Mouse (Mus musculus) hindbrain, embryonic 14.5 days (tissue): Measurements from ENCODE around the gene Ddx10. TPM values are rescaled to one million over a fixed set of nuclear protein-coding genes. Genes with fewer than 3 reads are reported as not detected.
A peak's percentile ranks its signal among the peaks of the same experiment; 100 is the strongest.

Source experiments
- ATAC-seq: fragments of 200-750 bp; cut with Nextera tagmentation; 2 replicates; pipeline ENCODE4 v1.8.0; 2017; ENCODE audit warnings: moderate number of reproducible peaks, mild to moderate bottlenecking, moderate TSS enrichment, moderate library complexity; ENCODE audit not compliant: low FRiP score
- DNase-seq: peaks from one replicate; pipeline ENCODE4 v3.0.0-alpha.2; 2015; ENCODE audit warnings: low spot score
- H3K27ac ChIP-seq: fragments of 300-500 bp; sonication (generic); 2 replicates; pipeline ENCODE4 v1.5.1; 2014; ENCODE audit warnings: mild to moderate bottlenecking, moderate library complexity
- H3K27me3 ChIP-seq: fragments of 300-500 bp; sonication (generic); 2 replicates; pipeline ENCODE4 v1.6.1; 2014; ENCODE audit warnings: mild to moderate bottlenecking, low read length, mixed read lengths; ENCODE audit not compliant: control insufficient read depth, insufficient read depth
- H3K36me3 ChIP-seq: fragments of 300-500 bp; sonication (generic); replicated peaks from 2 replicates; pipeline ENCODE4 v1.6.1; 2014; ENCODE audit not compliant: control insufficient read depth, insufficient read depth
- H3K4me1 ChIP-seq: fragments of 300-500 bp; sonication (generic); replicated peaks from 2 replicates; pipeline ENCODE4 v1.6.1; 2014; ENCODE audit warnings: antibody characterized with exemption, low read length, mixed read lengths; ENCODE audit not compliant: control insufficient read depth, insufficient read depth
- H3K4me2 ChIP-seq: fragments of 300-500 bp; sonication (generic); replicated peaks from 2 replicates; pipeline ENCODE4 v1.6.1; 2014; ENCODE audit warnings: mild to moderate bottlenecking, moderate library complexity
- H3K4me3 ChIP-seq: fragments of 300-500 bp; sonication (generic); replicated peaks from 2 replicates; pipeline ENCODE4 v1.5.1; 2014; ENCODE audit warnings: mild to moderate bottlenecking, low read length
- H3K9ac ChIP-seq: fragments of 300-500 bp; sonication (generic); 2 replicates; pipeline ENCODE4 v1.6.1; 2014
- H3K9me3 ChIP-seq: fragments of 300-500 bp; sonication (generic); 2 replicates; pipeline ENCODE4 v1.6.1; 2016; ENCODE audit warnings: low read length; ENCODE audit not compliant: control insufficient read depth
- WGBS: fragments of 180-500 bp; shearing (Covaris S2); extraction: QIAGEN DNeasy Blood & Tissue Kit; methylation state at CpG from one replicate; pipeline ENCODE4 v1.1.7; 2014; 5-methylcytosine and 5-hydroxymethylcytosine counted together
- polyA plus RNA-seq: library from polyadenylated mRNA; unstranded; fragments of >200 nt; fragmentation: Nextera tagmentation; extraction: Ambion mirVana; gene quantifications from 2 replicates; pipeline ENCODE4 v1.2.1, GENCODE M21; 2014

The Ddx10 gene
- polyA plus RNA-seq, 1 experiment from 2014 or later: 25.1 TPM

DNA sequence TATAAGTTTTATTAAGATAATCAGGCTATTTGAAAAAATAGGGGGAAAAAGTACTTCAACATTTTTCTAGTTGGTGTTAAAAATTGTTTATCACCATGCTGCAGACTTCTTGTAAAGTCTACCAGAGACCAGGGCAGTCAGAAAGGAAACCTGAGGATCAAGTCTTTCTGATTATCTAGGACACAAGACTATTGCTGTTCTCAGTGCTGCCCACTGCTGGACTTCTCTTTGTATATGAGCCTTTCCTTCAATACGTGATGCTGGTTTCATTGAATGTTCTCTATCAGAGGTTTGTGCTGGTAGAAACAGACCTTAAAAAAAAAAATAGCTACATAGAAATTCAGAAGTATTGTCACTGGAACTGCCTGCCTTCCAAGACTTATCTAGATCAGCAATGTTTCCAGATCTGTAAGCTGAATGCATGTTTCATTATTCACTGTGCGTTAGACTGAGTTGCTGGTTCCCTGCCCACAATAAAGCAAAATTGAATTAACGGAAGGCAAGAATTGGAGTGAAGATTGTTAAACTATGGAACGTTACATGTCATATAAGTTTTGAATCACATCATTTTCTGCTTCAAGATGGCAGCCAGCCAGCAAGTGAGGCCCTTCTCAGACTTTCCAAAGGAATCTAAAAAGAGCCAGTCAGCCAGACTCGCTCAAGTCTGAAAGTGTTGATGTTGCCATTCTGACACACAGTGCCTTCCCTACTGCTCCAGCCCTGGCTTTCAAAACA, 21.0 kb upstream of the Ddx10 start:
- H3K4me3 ChIP-seq: no peak overlapping the region
- H3K4me2 ChIP-seq: no peak overlapping the region
- 80% methylated on average over 5 of the region's 5 CpGs for WGBS
- no peaks in the 10 kb centered on the region for H3K36me3 ChIP-seq
- no peaks in the 10 kb centered on the region for H3K4me1 ChIP-seq
- ATAC-seq: no peak
- no peaks in the 10 kb centered on the region for H3K27me3 ChIP-seq
- H3K27ac ChIP-seq: no peak overlapping the region
- H3K9me3 ChIP-seq: no peaks in the 10 kb centered on the region
- DNase-seq: peak; percentile 44
- H3K9ac ChIP-seq: no peak overlapping the region

DNA sequence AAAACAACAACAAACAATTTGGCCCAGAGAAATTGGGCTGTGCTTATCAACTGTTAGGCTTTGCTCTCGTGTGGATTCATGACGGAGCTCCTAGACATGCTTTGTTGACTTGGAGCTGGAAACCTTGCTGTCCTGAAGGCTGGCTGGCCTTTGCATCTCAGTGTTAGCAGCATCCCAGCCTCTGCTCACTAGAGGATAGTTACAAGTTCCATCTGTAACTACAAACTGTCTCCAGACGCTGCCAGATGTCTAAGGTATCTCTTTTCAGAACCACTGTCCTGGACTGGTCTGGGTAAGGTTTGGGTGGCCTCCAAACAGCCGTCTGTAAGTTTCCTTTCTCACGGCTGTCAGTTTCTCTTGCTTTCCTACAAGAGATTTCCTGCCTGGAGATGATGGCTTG, 20.2 kb upstream of the Ddx10 start:
- Histone ChIP-seq H3K4me2 (no peak overlapping the region), H3K4me3 (no peak overlapping the region)

DNA sequence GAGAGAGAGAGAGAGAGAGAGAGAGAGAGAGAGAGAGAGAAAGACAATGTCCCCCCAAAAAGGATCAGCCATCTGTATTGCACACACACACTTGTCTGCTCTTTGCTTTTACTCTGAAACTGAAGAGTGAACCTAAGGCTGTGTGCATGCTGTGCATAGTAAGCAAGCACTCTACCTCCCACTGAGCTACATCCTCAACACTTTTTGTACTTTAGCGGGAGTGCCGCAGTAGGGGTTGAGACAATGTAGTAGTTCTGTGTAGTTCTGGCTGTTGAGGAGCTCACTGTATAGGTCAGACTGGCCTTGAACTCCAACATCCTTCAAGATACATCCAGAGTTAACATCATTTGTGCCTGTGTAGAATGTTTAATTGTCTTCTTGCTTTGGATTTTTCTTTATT, 17.7 kb upstream of the Ddx10 start:
- Histone ChIP-seq H3K27ac (no peak overlapping the region), H3K9ac (no peak overlapping the region), H3K4me2 (no peak overlapping the region), H3K36me3 (no peaks in the 10 kb centered on the region), H3K9me3 (no peaks in the 10 kb centered on the region), H3K4me1 (no peaks in the 10 kb centered on the region), H3K4me3 (no peak overlapping the region), H3K27me3 (no peaks in the 10 kb centered on the region)
- DNase-seq (no peak), ATAC-seq (no peak)
- 53% methylated on average over 2 of the region's 2 CpGs for WGBS

More for the DNA sequence above, 20.2 kb upstream of the Ddx10 start:
- DNase-seq (no peak), ATAC-seq (no peak)
- 81% methylated on average over 5 of the region's 5 CpGs for WGBS
- Histone ChIP-seq H3K27ac (no peak overlapping the region), H3K36me3 (no peaks in the 10 kb centered on the region), H3K27me3 (no peaks in the 10 kb centered on the region), H3K4me1 (no peaks in the 10 kb centered on the region), H3K9ac (no peak overlapping the region), H3K9me3 (no peaks in the 10 kb centered on the region)

DNA sequence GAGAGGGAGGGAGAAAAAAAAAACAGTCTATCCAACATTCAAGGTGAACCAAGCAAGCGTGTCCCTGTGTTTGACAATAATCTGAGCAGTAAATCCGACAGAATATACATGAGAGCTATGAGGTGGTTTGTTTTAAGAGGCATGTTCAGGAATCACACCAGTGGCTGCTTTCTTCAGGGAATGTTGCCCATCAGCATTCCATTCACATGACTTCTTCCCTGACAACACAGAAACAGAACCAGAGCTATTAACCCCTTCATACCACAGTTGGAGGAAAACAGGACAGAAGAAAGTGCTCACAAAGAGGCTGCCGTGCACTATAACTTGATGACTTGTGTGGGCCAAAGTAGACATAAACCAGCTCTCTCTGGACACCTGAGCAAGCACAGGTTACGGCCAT, 16.5 kb upstream of the Ddx10 start:
- Histone ChIP-seq H3K36me3 (no peaks in the 10 kb centered on the region), H3K4me1 (no peaks in the 10 kb centered on the region), H3K27me3 (no peaks in the 10 kb centered on the region), H3K4me3 (no peak overlapping the region), H3K4me2 (no peak overlapping the region), H3K9me3 (no peaks in the 10 kb centered on the region), H3K27ac (no peak overlapping the region), H3K9ac (no peak overlapping the region)
- ATAC-seq (no peak), DNase-seq (no peak)
- 72% methylated on average over 4 of the region's 4 CpGs for WGBS

DNA sequence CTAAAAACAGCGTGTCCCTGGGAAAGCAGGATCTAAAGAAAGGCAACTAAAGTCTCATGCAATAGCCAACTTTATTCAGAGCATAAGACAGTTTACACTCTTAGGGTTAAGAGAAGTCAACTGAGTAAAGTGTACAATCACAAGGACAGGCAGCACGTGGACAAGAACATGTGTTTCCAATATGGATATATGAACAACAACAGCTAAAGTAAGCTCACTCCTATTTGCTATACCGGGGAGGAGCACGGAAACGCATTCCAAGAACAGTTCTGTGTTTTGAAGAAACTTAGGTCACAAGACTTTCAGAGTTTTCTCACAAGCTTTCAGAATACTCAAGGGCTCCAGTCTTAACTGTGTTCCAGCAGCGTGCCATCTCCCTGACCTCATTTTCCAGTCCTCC, 10.3 kb upstream of the Ddx10 start:
- H3K9me3 ChIP-seq: no peaks in the 10 kb centered on the region
- no peak overlapping the region for H3K4me2 ChIP-seq
- ATAC-seq: no peak
- 0 out of 2 replicates have a peak, but pooled peaks cover 4% of the 10 kb centered on the region for H3K4me1 ChIP-seq
- no peak for DNase-seq
- H3K9ac ChIP-seq: no peak overlapping the region
- WGBS: 45% methylated on average over 6 of the region's 6 CpGs
- H3K4me3 ChIP-seq: no peak overlapping the region
- no peaks in the 10 kb centered on the region for H3K27me3 ChIP-seq
- no peak overlapping the region for H3K27ac ChIP-seq
- no peaks in the 10 kb centered on the region for H3K36me3 ChIP-seq

DNA sequence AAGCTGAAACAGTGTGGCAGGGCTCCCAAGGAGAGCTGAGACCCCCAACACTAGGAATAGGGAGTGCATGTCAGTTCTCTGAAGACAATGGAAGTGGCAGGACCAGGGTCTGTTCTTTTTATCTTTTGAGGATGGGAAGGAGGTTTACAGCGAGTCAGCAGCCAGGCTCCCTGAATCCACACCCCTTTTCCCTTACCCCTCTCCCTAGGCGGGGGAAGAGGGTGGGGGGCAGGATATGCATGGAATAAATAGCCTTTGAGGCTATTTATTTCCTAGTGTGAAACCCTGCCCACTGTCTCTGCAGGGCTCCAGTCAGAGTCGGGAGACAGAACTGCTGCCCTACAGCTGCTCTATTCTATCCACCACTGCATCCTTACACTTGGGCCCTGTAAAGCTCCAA, 9.9 kb upstream of the Ddx10 start:
- WGBS: 0% methylated on average over 3 of the region's 3 CpGs
- Histone ChIP-seq H3K4me3 (no peak overlapping the region), H3K4me1 (0 out of 2 replicates have a peak, but pooled peaks cover 4% of the 10 kb centered on the region), H3K27ac (no peak overlapping the region), H3K36me3 (no peaks in the 10 kb centered on the region), H3K4me2 (no peak overlapping the region), H3K9ac (no peak overlapping the region), H3K9me3 (no peaks in the 10 kb centered on the region), H3K27me3 (no peaks in the 10 kb centered on the region)
- DNase-seq (no peak), ATAC-seq (no peak)

DNA sequence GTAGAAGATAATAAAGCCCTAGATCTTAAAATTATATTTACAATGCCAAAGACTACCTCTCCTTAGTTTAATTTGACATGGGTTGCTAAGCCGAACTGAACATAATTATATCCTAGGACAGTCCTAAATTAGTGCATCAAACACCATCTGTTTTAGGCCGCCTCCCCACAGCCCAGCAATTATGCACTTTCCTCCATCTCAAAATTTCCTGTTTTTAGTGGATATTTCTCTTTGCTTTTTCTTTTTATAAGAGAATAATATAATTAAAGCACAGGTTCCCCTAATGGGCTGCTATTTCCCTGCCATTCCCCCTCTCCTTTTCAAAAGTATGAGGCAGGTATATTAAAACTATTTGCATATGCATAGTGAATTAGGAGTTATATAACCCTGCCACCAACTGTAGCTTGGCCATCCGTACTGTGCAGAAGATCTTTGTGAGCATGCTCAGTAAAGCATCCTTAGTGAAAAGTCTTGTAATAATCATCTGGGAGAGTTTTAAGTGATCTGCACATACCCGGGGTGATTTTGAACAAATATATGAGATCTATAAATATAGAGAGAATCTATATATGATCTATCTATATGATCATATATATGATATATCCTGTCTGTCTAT, 8.9 kb upstream of the Ddx10 start:
- Histone ChIP-seq H3K4me2 (no peak overlapping the region), H3K9me3 (no peaks in the 10 kb centered on the region), H3K27ac (no peak overlapping the region), H3K36me3 (no peaks in the 10 kb centered on the region), H3K27me3 (no peaks in the 10 kb centered on the region), H3K4me3 (no peak overlapping the region), H3K4me1 (0 out of 2 replicates have a peak, but pooled peaks cover 4% of the 10 kb centered on the region), H3K9ac (no peak overlapping the region)
- no peak for DNase-seq
- no peak for ATAC-seq
- 84% methylated on average over 4 of the region's 4 CpGs for WGBS

DNA sequence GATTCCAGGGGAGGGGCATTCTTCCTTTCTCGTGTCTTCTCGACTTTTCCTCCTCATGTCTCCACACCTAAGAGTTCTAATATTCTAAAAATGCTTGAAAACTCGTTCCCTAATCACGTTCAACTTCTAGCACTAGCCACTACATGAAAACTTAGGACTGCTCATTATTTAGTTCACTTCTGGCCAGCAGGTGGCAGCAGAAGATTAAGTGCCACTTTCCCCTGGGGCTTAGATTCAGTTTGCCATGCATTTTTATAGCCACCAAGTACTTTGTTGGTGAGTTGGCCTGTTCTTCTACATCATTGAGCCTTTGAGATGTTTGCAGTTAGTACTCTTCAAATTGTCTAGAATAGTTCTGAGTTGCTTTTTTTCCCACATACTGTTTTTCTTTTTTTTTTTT, 6.5 kb upstream of the Ddx10 start:
- no peak for ATAC-seq

DNA sequence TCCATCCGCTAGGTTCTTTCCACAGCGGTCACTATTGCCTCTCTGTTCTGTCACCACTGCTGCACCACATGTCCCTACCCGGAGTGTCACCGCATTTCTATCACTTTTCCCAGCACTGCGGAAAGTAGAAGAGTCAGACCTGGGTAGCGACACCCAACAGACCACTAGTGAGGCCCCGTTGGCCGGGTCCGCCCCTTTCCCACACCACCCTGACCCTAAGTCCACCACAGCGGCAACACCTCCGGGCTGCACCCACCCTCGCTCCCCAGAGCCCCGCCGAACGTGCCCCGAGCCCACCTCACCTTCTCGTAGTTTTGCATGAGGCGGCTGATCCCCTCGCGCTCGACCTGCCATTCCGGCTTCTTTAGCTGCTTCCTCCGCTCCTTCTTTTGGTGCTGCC, 337 bp downstream of the Ddx10 start:
- peak overlapping the region; percentile 92 for H3K4me2 ChIP-seq
- H3K4me3 ChIP-seq: peak overlapping the region; percentile 46
- peaks cover 14% of the 10 kb centered on the region for H3K4me1 ChIP-seq
- DNase-seq: no peak
- H3K27me3 ChIP-seq: no peaks in the 10 kb centered on the region
- peak overlapping the region; percentile 67 for H3K9ac ChIP-seq
- H3K9me3 ChIP-seq: no peaks in the 10 kb centered on the region
- WGBS: 1% methylated on average over 23 of the region's 23 CpGs
- H3K36me3 ChIP-seq: no peaks in the 10 kb centered on the region; the same call in 1 of the 2 replicates
- H3K27ac ChIP-seq: no peak overlapping the region
- ATAC-seq: peak; percentile 38

More for the DNA sequence above, 6.5 kb upstream of the Ddx10 start:
- Histone ChIP-seq H3K9ac (no peak overlapping the region), H3K27ac (no peak overlapping the region), H3K4me3 (no peak overlapping the region), H3K27me3 (no peaks in the 10 kb centered on the region), H3K4me1 (0 out of 2 replicates have a peak, but pooled peaks cover 4% of the 10 kb centered on the region), H3K36me3 (no peaks in the 10 kb centered on the region), H3K9me3 (no peaks in the 10 kb centered on the region), H3K4me2 (no peak overlapping the region)
- 15% methylated on average over 4 of the region's 4 CpGs for WGBS
- peak; percentile 95 for DNase-seq
